Mouse (Mus musculus) c-Kit-positive CD71-positive TER-119-negative erythroid progenitor cells, embryonic 14.5 days (primary cell): ENCODE data around the gene Ankrd65.

Source experiments
- DNase-seq: peaks from one replicate; pipeline ENCODE4 v3.0.0-alpha.2; 2013; ENCODE audit warnings: low read depth

The Ankrd65 gene

GRCm38 (mm10) chr4:155812665-155813181 lies 22.5 kb downstream of the Ankrd65 start:
- no peak for DNase-seq

GRCm38 (mm10) chr4:155817533-155817932 lies 27.3 kb downstream of the Ankrd65 start:
- no peak for DNase-seq

- DNase-seq = no peak
Observed at GRCm38 (mm10) chr4:155821025-155821424, 30.8 kb downstream of the Ankrd65 start.

GRCm38 (mm10) chr4:155823443-155823842 lies 33.2 kb downstream of the Ankrd65 start:
- DNase-seq = no peak

GRCm38 (mm10) chr4:155829866-155830265 lies 39.6 kb downstream of the Ankrd65 start:
- DNase-seq = no peak

GRCm38 (mm10) chr4:155830596-155830995 lies 40.4 kb downstream of the Ankrd65 start:
- no peak for DNase-seq

GRCm38 (mm10) chr4:155831205-155831766 lies 41.0 kb downstream of the Ankrd65 start, which contains the start of gene Aurkaip1:
Gene Aurkaip1, plus strand, starts transcription at chr4:155831272.
- peak; percentile 95 for DNase-seq

GRCm38 (mm10) chr4:155831831-155832230 lies 41.6 kb downstream of the Ankrd65 start:
- no peak for DNase-seq

GRCm38 (mm10) chr4:155832321-155832720 lies 42.1 kb downstream of the Ankrd65 start:
- DNase-seq = no peak

- DNase-seq = no peak
Observed at GRCm38 (mm10) chr4:155833234-155833633, 43.0 kb downstream of the Ankrd65 start.

GRCm38 (mm10) chr4:155833836-155834235 lies 43.6 kb downstream of the Ankrd65 start:
- DNase-seq = peak; percentile 68

- DNase-seq = no peak
Observed at GRCm38 (mm10) chr4:155837404-155838010, 47.3 kb downstream of the Ankrd65 start.

- no peak for DNase-seq
Observed at GRCm38 (mm10) chr4:155838187-155839153, 48.2 kb downstream of the Ankrd65 start.

- no peak for DNase-seq
Observed at GRCm38 (mm10) chr4:155839483-155839910, 49.3 kb downstream of the Ankrd65 start, which contains the start of gene Mxra8. Gene Mxra8, plus strand, starts transcription at chr4:155839680.

- no peak for DNase-seq
Observed at GRCm38 (mm10) chr4:155840076-155841002, 50.1 kb downstream of the Ankrd65 start.

- peak; percentile 73 for DNase-seq
Observed at GRCm38 (mm10) chr4:155841003-155841454, 50.8 kb downstream of the Ankrd65 start.

- no peak for DNase-seq
Observed at GRCm38 (mm10) chr4:155841651-155842270, 51.5 kb downstream of the Ankrd65 start.

GRCm38 (mm10) chr4:155843231-155843630 lies 53.0 kb downstream of the Ankrd65 start:
- DNase-seq = no peak

GRCm38 (mm10) chr4:155846871-155847578 lies 56.8 kb downstream of the Ankrd65 start, which contains the start of gene Dvl1:
Gene Dvl1, plus strand, starts transcription at chr4:155847402.
- no peak for DNase-seq
